Mouse (Mus musculus) CH12.LX (cell line): Measurements from ENCODE around the gene Isca1. TPM values are rescaled to one million over a fixed set of nuclear protein-coding genes. Genes with fewer than 3 reads are reported as not detected.

Source experiments
- DNase-seq: peaks from one replicate; pipeline ENCODE4 v3.0.0-alpha.2; 2013; ENCODE audit errors: extremely low read depth
- H3K27ac ChIP-seq: 2 replicates; pipeline ENCODE4 v1.5.1; 2012; ENCODE audit warnings: low read depth, mild to moderate bottlenecking, control low read depth, moderate library complexity; ENCODE audit not compliant: insufficient read depth
- H3K27me3 ChIP-seq: replicated peaks from 2 replicates; pipeline ENCODE3; 2012; ENCODE audit warnings: inconsistent platforms
- H3K36me3 ChIP-seq, 2 experiments: replicated peaks in 1 of 2; 2 replicates each; pipeline versions ENCODE3 to v1.6.1; 2012; ENCODE audit warnings: inconsistent platforms in 1 of 2, low read length in 1 of 2, mild to moderate bottlenecking in 1 of 2, mixed read lengths in 1 of 2, moderate library complexity in 1 of 2; ENCODE audit not compliant: control insufficient read depth in 1 of 2, insufficient read depth in 1 of 2
- H3K4me1 ChIP-seq, 2 experiments: 2 replicates each; pipeline ENCODE4 v1.6.1; 2012; ENCODE audit warnings: inconsistent platforms in 1 of 2, moderate library complexity in 1 of 2; ENCODE audit not compliant: insufficient read depth in 2 of 2, control insufficient read depth in 1 of 2
- H3K4me2 ChIP-seq: 2 replicates; pipeline ENCODE4 v1.6.1; 2012; ENCODE audit warnings: low read depth, mild to moderate bottlenecking, control low read depth; ENCODE audit not compliant: poor library complexity, insufficient read depth, severe bottlenecking
- H3K4me3 ChIP-seq, 3 experiments: fragments of 150-350 bp in 1 of 3; sonication (generic) in 1 of 3; replicated peaks in 1 of 3; 2 replicates each; pipeline versions ENCODE3 to v1.5.1; 2011 to 2012; ENCODE audit warnings: low read depth in 2 of 3, low read length in 2 of 3, mild to moderate bottlenecking in 2 of 3, moderate library complexity in 2 of 3, control low read depth in 1 of 3, improper control_type of control experiment in 1 of 3, inconsistent platforms in 1 of 3, mixed read lengths in 1 of 3; ENCODE audit not compliant: poor library complexity in 1 of 3
- H3K79me2 ChIP-seq: replicated peaks from 2 replicates; pipeline ENCODE4 v1.6.1; 2012; ENCODE audit warnings: mild to moderate bottlenecking, moderate library complexity; ENCODE audit not compliant: control insufficient read depth, poor library complexity, insufficient read depth, severe bottlenecking; ENCODE audit errors: extremely low read depth
- H3K9ac ChIP-seq: 2 replicates; pipeline ENCODE4 v1.6.1; 2012; ENCODE audit warnings: low read depth, mild to moderate bottlenecking, control low read depth, moderate library complexity; ENCODE audit not compliant: insufficient read depth
- H3K9me3 ChIP-seq: replicated peaks from 2 replicates; pipeline ENCODE3; 2012; ENCODE audit warnings: low read length, inconsistent platforms, mixed read lengths
- CHD1 ChIP-seq: IDR thresholded peaks from 2 replicates; pipeline ENCODE4 v1.6.1; 2012; ENCODE audit warnings: low read depth, low read length, improper control_type of control experiment, inconsistent platforms
- E2F4 ChIP-seq: IDR thresholded peaks from 2 replicates; pipeline ENCODE4 v1.6.1; 2011; ENCODE audit warnings: low read depth, low read length, improper control_type of control experiment; ENCODE audit not compliant: insufficient replicate concordance
- ELF1 ChIP-seq: IDR thresholded peaks from 2 replicates; pipeline ENCODE4 v1.6.1; 2014; ENCODE audit warnings: low read depth, mild to moderate bottlenecking, inconsistent platforms, low read length, improper control_type of control experiment
- EP300 ChIP-seq: IDR thresholded peaks from 2 replicates; pipeline ENCODE4 v1.6.1; 2011; ENCODE audit warnings: low read length, improper control_type of control experiment
- HCFC1 ChIP-seq: IDR thresholded peaks from 2 replicates; pipeline ENCODE4 v1.6.1; 2012; ENCODE audit warnings: low read depth, mild to moderate bottlenecking, inconsistent platforms, low read length, improper control_type of control experiment
- JUN ChIP-seq: IDR thresholded peaks from 2 replicates; pipeline ENCODE4 v1.6.1; 2011; ENCODE audit warnings: low read depth, mild to moderate bottlenecking, low read length, improper control_type of control experiment, moderate library complexity; ENCODE audit not compliant: insufficient read depth
- JUND ChIP-seq: conservative IDR thresholded peaks from 2 replicates; pipeline ENCODE4 v1.6.1; 2011; ENCODE audit warnings: low read depth, low read length, improper control_type of control experiment
- MAFK ChIP-seq: IDR thresholded peaks from 2 replicates; pipeline ENCODE4 v1.6.1; 2011; ENCODE audit warnings: low read length, improper control_type of control experiment; ENCODE audit not compliant: insufficient replicate concordance
- MEF2A ChIP-seq: IDR thresholded peaks from 2 replicates; pipeline ENCODE4 v1.6.1; 2014; ENCODE audit warnings: low read depth, mild to moderate bottlenecking, inconsistent platforms, low read length, improper control_type of control experiment, borderline replicate concordance
- MXI1 ChIP-seq: IDR thresholded peaks from 2 replicates; pipeline ENCODE4 v1.6.1; 2011; ENCODE audit warnings: mild to moderate bottlenecking, low read depth, low read length, improper control_type of control experiment
- NRF1 ChIP-seq: IDR thresholded peaks from 2 replicates; pipeline ENCODE4 v1.6.1; 2014; ENCODE audit warnings: low read depth, mild to moderate bottlenecking, inconsistent platforms, low read length, improper control_type of control experiment, moderate library complexity
- PAX5 ChIP-seq: IDR thresholded peaks from 2 replicates; pipeline ENCODE4 v1.6.1; 2012; ENCODE audit warnings: low read length, inconsistent platforms, mixed read lengths
- SIN3A ChIP-seq: IDR thresholded peaks from 2 replicates; pipeline ENCODE4 v1.6.1; 2012; ENCODE audit warnings: low read length, improper control_type of control experiment, inconsistent platforms
- SMC3 ChIP-seq: IDR thresholded peaks from 2 replicates; pipeline ENCODE4 v1.6.1; 2011; ENCODE audit warnings: low read depth, low read length, improper control_type of control experiment
- TBP ChIP-seq: conservative IDR thresholded peaks from 2 replicates; pipeline ENCODE4 v1.6.1; 2011; ENCODE audit warnings: low read depth, low read length, improper control_type of control experiment
- TCF12 ChIP-seq: IDR thresholded peaks from 2 replicates; pipeline ENCODE4 v1.6.1; 2014; ENCODE audit warnings: low read depth, mild to moderate bottlenecking, inconsistent platforms, low read length, improper control_type of control experiment
- USF1 ChIP-seq: IDR thresholded peaks from 2 replicates; pipeline ENCODE4 v1.6.1; 2014; ENCODE audit warnings: low read depth, mild to moderate bottlenecking, inconsistent platforms, low read length, improper control_type of control experiment
- ZC3H11A ChIP-seq: IDR thresholded peaks from 2 replicates; pipeline ENCODE4 v1.6.1; 2012; ENCODE audit warnings: low read depth, mild to moderate bottlenecking, inconsistent platforms, low read length, improper control_type of control experiment
- ZNF384 ChIP-seq: IDR thresholded peaks from 2 replicates; pipeline ENCODE4 v1.6.1; 2012; ENCODE audit warnings: low read depth, low read length, improper control_type of control experiment, inconsistent platforms
- dilution Hi-C: fragments of 300-500 bp; cut with MboI; formaldehyde crosslinking; loops from 2 replicates; pipeline ENCODE4 v1.14.3; 2020; ENCODE audit warnings: low sequenced_read_pairs; ENCODE audit not compliant: extremely low pct_unique_long_range_greater_than_20kb, extremely low pct_ligation_motif_present
- in situ Hi-C: fragments of 300-500 bp; cut with MboI; formaldehyde crosslinking; loops from 3 replicates; pipeline ENCODE4 v1.14.3; 2019; ENCODE audit warnings: low sequenced_read_pairs, low pct_ligation_motif_present, low pct_unique_long_range_greater_than_20kb, mixed read lengths
- polyA plus RNA-seq: library from polyadenylated mRNA; unstranded; fragments of >175 nt; gene quantifications from 2 replicates; pipeline ENCODE4 v1.2.1, GENCODE M21; 2012; ENCODE audit warnings: low read depth; ENCODE audit not compliant: insufficient read length
- total RNA-seq, 2 experiments: library from RNA; depleted of rRNA; stranded (reverse); fragments of 300-350 nt in 1 of 2; fragments of >200 nt in 1 of 2; gene quantifications; 2 replicates each; pipeline ENCODE4 v1.2.3; 2012 to 2014

The Isca1 gene
- total and polyA plus RNA-seq, 3 experiments, result 15.8 to 41.0 (median 18.4) TPM

- no peak for DNase-seq
- H3K4me2 ChIP-seq, result no peak within 1 kb of the TSS
- dilution Hi-C loops (no loop called here), in situ Hi-C loops (loop anchor here (25.0 kb wide), 1 partner anchor 1134 kb away; the partner anchor contains the start of gene Slc28a3)
- H3K27me3 ChIP-seq, result no peaks in the 10 kb centered on the region
- no peak within 1 kb of the TSS for H3K9ac ChIP-seq
- no peak within 1 kb of the TSS for H3K4me3 ChIP-seq
- H3K9me3 ChIP-seq, result no peaks in the 10 kb centered on the region
- TF ChIP-seq MEF2A (no peak), NRF1 (no peak), MAFK (no peak), ZC3H11A (no peak), HCFC1 (no peak), SMC3 (no peak)
- no peak within 1 kb of the TSS for H3K27ac ChIP-seq
- no peaks in the 10 kb centered on the region for H3K4me1 ChIP-seq
- H3K79me2 ChIP-seq, result no peaks in the 10 kb centered on the region
- no peaks in the 10 kb centered on the region for H3K36me3 ChIP-seq
Measured at GRCm38 (mm10) chr13:59746711-59747110, 22.9 kb downstream of the Isca1 start, which contains the start of gene 1700014D04Rik. 1700014D04Rik (minus strand) TSS chr13:59746752.

- no peak overlapping the region for H3K4me2 ChIP-seq
- no peaks in the 10 kb centered on the region for H3K4me1 ChIP-seq
- in situ Hi-C loops, result loop anchor here (25.0 kb wide), 1 partner anchor 1134 kb away; the partner anchor contains the start of gene Slc28a3
- DNase-seq, result no peak
- H3K9me3 ChIP-seq, result no peaks in the 10 kb centered on the region
- no peaks in the 10 kb centered on the region for H3K27me3 ChIP-seq
- H3K36me3 ChIP-seq, result no peaks in the 10 kb centered on the region
- no peak overlapping the region for H3K27ac ChIP-seq
- H3K79me2 ChIP-seq, result no peaks in the 10 kb centered on the region
- no peak overlapping the region for H3K4me3 ChIP-seq
- no peak for TF ChIP-seq E2F4
- TF ChIP-seq SIN3A, result no peak
- TF ChIP-seq USF1, result no peak
- TF ChIP-seq TBP, result no peak
- TF ChIP-seq JUND, result no peak
- TF ChIP-seq MEF2A, result no peak
- no peak for TF ChIP-seq CHD1
- TF ChIP-seq NRF1, result no peak
- no peak for TF ChIP-seq HCFC1
- no peak for TF ChIP-seq JUN
- no peak for TF ChIP-seq TCF12
- no peak for TF ChIP-seq ZNF384
- TF ChIP-seq MXI1, result no peak
- no peak for TF ChIP-seq EP300
- no peak for TF ChIP-seq ELF1
- no peak for TF ChIP-seq PAX5
- no peak overlapping the region for H3K9ac ChIP-seq
- dilution Hi-C loops, result no loop called here
Measured at GRCm38 (mm10) chr13:59746164-59746563, 23.4 kb downstream of the Isca1 start.
